Mouse (Mus musculus) liver, embryonic 12.5 days (tissue): ENCODE results near the gene C730034F03Rik. TPM values are rescaled to one million over a fixed set of nuclear protein-coding genes. Genes with fewer than 3 reads are reported as not detected.

Experiments used
- ATAC-seq: fragments of 200-750 bp; cut with Nextera tagmentation; 2 replicates; pipeline ENCODE4 v1.8.0; 2017; ENCODE audit warnings: moderate number of reproducible peaks, mild to moderate bottlenecking, moderate library complexity
- H3K27ac ChIP-seq: fragments of 300-500 bp; sonication (generic); 2 replicates; pipeline ENCODE4 v1.5.1; 2016; ENCODE audit warnings: mild to moderate bottlenecking
- H3K27me3 ChIP-seq: fragments of 300-500 bp; sonication (generic); replicated peaks from 2 replicates; pipeline ENCODE4 v1.6.1; 2016; ENCODE audit warnings: mild to moderate bottlenecking, moderate library complexity
- H3K36me3 ChIP-seq: fragments of 300-500 bp; sonication (generic); 2 replicates; pipeline ENCODE4 v1.6.1; 2016; ENCODE audit warnings: mild to moderate bottlenecking, moderate library complexity
- H3K4me1 ChIP-seq: fragments of 300-500 bp; sonication (generic); 2 replicates; pipeline ENCODE4 v1.6.1; 2016
- H3K4me2 ChIP-seq: fragments of 300-500 bp; sonication (generic); 2 replicates; pipeline ENCODE4 v1.6.1; 2016; ENCODE audit warnings: mild to moderate bottlenecking, moderate library complexity
- H3K4me3 ChIP-seq: fragments of 300-500 bp; sonication (generic); 2 replicates; pipeline ENCODE4 v1.5.1; 2016; ENCODE audit warnings: mild to moderate bottlenecking, moderate library complexity
- H3K9ac ChIP-seq: fragments of 300-500 bp; sonication (generic); 2 replicates; pipeline ENCODE4 v1.6.1; 2016; ENCODE audit warnings: mild to moderate bottlenecking, moderate library complexity
- H3K9me3 ChIP-seq: fragments of 300-500 bp; sonication (generic); replicated peaks from 2 replicates; pipeline ENCODE4 v1.6.1; 2016; ENCODE audit warnings: mild to moderate bottlenecking, moderate library complexity
- WGBS: fragments of 180-500 bp; shearing (Covaris S2); methylation state at CpG from one replicate; pipeline ENCODE4 v1.1.7; 2016; ENCODE audit not compliant: insufficient replicate concordance; 5-methylcytosine and 5-hydroxymethylcytosine counted together
- polyA plus RNA-seq: library from polyadenylated mRNA; unstranded; fragments of >200 nt; fragmentation: Nextera tagmentation; extraction: Ambion mirVana; gene quantifications from 2 replicates; pipeline ENCODE4 v1.2.1, GENCODE M21; 2016

The C730034F03Rik gene
- polyA plus RNA-seq, 1 experiment from 2014 or later, result 2.3 TPM

DNA sequence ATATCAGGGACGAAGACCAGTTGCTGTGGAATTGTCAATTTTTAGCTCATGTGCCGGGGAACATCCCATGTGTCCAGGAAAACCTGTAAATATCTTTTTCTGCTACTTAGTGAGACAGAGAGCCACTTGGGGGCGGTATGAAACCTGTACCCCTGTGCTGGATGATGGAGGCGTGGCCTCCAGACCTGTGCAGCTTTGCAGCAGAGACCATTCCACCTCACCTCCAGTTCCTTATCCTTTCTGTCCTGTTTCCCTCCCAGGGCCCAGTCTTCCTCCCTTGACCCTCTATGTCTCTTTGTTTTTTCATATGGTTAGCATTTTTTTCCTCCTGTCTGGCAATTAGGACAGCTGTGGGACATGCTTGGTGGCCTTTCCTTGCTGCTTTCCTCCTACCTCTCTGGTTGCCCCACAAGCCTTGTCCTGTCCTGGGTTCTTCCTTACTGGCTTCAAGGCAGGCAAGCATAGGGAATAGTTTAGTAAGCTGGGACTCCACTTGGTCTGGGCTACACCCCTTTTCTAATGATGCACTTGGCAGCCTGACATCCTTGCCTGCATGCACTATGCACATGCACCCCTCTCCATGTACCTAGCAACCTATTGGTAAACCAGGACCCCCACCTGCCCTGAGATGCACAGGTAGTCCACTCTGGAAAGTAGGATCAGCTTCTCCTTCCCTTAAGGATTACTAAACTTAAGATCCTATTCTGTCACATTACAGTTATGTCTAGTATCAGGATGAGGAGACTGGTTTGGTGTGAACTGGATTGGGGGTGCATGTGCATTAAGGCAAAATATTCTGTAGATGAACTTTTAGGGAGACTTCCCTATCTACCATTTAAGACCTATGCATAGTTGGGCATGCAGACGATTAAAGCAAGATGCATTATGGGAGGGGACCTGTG is 34.2 kb downstream of the C730034F03Rik start:
- whole genome bisulfite sequencing, result 38% methylated on average over 5 of the region's 5 CpGs
- Histone ChIP-seq H3K4me1 (no peaks in the 10 kb centered on the region), H3K36me3 (no peaks in the 10 kb centered on the region), H3K27ac (no peak overlapping the region), H3K27me3 (peaks cover 21% of the 10 kb centered on the region), H3K4me3 (no peak overlapping the region), H3K9me3 (no peaks in the 10 kb centered on the region), H3K9ac (no peak overlapping the region), H3K4me2 (no peak overlapping the region)
- no peak for ATAC-seq

DNA sequence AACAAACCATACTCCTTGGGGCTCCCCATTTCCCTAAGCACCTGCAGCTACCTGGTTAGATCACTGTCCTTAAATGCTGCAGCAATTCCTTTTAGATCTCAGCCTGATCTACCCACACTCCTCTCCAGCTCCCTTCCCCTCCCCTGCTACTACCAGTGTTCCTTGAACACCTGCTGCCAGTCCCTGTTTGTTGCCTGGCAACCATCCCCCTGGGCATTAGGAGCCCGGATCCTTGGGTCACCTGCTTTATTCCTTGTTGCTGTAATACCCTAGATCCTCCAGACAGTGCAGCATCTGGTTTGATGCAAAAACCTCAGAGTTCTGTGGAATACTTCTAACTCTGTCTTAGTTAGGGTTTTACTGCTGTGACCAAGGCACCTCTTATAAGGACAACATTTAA is 35.7 kb downstream of the C730034F03Rik start:
- no peaks in the 10 kb centered on the region for H3K4me1 ChIP-seq
- no peak overlapping the region for H3K4me2 ChIP-seq
- no peak overlapping the region for H3K27ac ChIP-seq
- no peak overlapping the region for H3K9ac ChIP-seq
- no peaks in the 10 kb centered on the region for H3K9me3 ChIP-seq
- H3K36me3 ChIP-seq, result no peaks in the 10 kb centered on the region
- peaks cover 9% of the 10 kb centered on the region; the same call in 1 of the 2 replicates for H3K27me3 ChIP-seq
- ATAC-seq, result no peak
- WGBS, result 38% methylated on average over 1 of the region's 1 CpGs
- no peak overlapping the region for H3K4me3 ChIP-seq

GRCm38 (mm10) chr15:89468577-89468976 is 39.2 kb downstream of the C730034F03Rik start:
- Histone ChIP-seq H3K4me1 (no peaks in the 10 kb centered on the region), H3K4me2 (no peak overlapping the region), H3K27ac (no peak overlapping the region), H3K27me3 (no peaks in the 10 kb centered on the region), H3K9me3 (no peaks in the 10 kb centered on the region), H3K9ac (no peak overlapping the region), H3K4me3 (no peak overlapping the region), H3K36me3 (peaks cover 4% of the 10 kb centered on the region; the same call in 1 of the 2 replicates)
- 21% methylated on average over 2 of the region's 2 CpGs for WGBS
- no peak for ATAC-seq

DNA sequence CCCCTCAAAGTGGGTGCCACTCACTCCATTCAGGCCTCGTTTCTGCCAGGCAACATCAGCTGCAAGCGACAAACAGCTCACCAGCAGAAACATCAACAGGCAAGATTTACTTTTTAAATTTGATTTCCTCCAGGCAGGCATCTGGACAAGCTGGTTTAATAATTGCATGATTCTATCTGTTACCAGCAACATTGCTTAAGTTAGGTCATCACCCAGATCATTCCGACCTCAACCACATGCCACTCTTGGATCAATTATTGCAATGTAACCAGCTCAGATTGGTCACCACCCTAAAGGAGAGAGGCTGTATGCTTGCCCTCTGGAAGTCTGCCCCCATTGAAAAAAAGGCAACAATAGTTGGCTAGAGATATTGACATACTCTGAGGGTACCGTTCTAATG is 42.1 kb downstream of the C730034F03Rik start:
- Histone ChIP-seq H3K4me2 (no peak overlapping the region), H3K4me1 (peaks cover 14% of the 10 kb centered on the region), H3K36me3 (peaks cover 5% of the 10 kb centered on the region; the same call in 1 of the 2 replicates), H3K9me3 (no peaks in the 10 kb centered on the region), H3K9ac (no peak overlapping the region), H3K27me3 (no peaks in the 10 kb centered on the region), H3K4me3 (no peak overlapping the region), H3K27ac (no peak overlapping the region)
- ATAC-seq, result no peak
- WGBS, result 78% methylated on average over 4 of the region's 4 CpGs

DNA sequence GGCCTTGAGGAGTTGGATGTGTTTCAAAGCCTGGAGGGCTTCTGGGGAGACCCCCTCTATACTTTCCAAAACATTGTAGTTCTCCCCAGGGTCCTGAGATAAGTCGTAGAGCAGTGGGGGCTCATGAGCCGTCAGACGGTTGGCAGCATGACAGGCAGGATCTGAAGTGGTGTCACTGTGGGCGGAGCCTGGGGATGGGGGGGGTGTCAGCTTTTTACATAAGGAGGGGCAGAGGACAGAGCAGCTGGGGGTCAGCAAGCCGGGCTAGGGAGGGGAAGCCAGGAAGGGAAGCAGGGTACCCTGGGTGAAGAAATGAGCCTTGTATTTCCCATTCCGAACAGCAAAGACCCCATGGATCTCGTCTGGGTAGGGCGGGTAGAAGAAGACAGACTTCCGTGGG is 44.0 kb downstream of the C730034F03Rik start:
- WGBS, result 76% methylated on average over 9 of the region's 9 CpGs
- H3K4me2 ChIP-seq, result no peak overlapping the region
- no peak overlapping the region for H3K27ac ChIP-seq
- peaks cover 5% of the 10 kb centered on the region; the same call in 1 of the 2 replicates for H3K36me3 ChIP-seq
- no peak overlapping the region for H3K4me3 ChIP-seq
- H3K9me3 ChIP-seq, result no peaks in the 10 kb centered on the region
- no peak for ATAC-seq
- no peaks in the 10 kb centered on the region for H3K27me3 ChIP-seq
- H3K9ac ChIP-seq, result no peak overlapping the region
- peaks cover 31% of the 10 kb centered on the region for H3K4me1 ChIP-seq

DNA sequence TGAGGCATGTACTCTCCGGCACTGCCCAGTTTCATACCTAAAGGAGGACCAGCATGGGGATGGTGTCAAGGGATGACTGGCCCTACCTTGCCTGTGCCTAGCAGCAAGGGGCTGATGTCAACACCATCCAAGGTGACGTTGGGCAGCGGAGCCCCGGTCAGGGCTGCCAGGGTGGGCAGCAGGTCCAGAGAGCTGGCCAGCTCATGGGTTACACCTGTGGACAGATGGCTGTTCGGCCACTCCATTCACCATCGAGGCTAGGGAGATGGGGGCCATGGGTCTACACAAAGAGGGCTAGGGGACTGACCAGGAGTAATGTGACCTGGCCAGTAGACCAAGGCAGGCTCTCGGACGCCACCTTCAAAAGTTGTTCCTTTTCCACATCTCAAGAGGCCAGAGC is 44.5 kb downstream of the C730034F03Rik start:
- WGBS, result 90% methylated on average over 8 of the region's 8 CpGs
- H3K4me1 ChIP-seq, result peaks cover 31% of the 10 kb centered on the region
- peaks cover 5% of the 10 kb centered on the region; the same call in 1 of the 2 replicates for H3K36me3 ChIP-seq
- no peak overlapping the region for H3K4me3 ChIP-seq
- no peak for ATAC-seq
- H3K4me2 ChIP-seq, result no peak overlapping the region
- no peaks in the 10 kb centered on the region for H3K9me3 ChIP-seq
- no peaks in the 10 kb centered on the region for H3K27me3 ChIP-seq
- no peak overlapping the region for H3K27ac ChIP-seq
- no peak overlapping the region for H3K9ac ChIP-seq

DNA sequence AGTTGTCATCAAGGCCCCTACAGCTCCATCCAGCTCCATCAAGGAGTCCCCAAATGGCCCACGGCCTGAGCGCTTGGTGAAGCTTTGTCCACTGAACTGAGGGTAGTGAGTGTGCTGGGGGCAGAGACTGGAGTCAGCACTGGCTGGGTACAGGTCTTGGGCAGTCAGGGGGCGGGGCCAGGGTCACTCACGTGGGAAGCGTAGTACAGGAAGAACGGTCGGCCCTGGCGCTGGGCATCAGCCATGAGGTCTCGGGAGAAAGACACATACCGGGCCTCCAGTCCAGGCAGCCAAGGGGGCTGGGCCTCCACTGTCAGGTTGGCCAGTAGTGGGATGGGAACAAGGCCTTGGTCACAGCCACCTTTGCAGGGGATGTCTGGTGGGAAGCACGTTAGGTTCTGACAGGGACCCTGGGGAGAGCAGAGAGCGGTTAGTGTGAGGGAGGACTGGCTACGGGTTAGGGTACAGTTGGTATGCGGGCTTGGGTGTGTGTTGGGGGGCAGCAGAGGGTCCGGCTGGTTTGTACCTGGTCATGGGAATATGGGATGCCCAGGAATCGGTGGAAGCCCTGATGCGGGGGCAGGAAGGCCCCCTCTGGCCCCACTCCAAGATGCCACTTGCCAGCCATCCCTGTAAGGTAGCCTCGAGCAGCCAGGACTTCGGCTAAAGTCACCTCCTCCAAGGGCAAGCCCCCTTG is 45.4 kb downstream of the C730034F03Rik start:
- peak overlapping the region; percentile 83 for H3K4me2 ChIP-seq
- ATAC-seq, result no peak

GRCm38 (mm10) chr15:89475293-89475600 is 45.9 kb downstream of the C730034F03Rik start:
- H3K27ac ChIP-seq, result no peak overlapping the region
- ATAC-seq, result no peak
- no peak overlapping the region for H3K9ac ChIP-seq

More for the DNA sequence above, 45.4 kb downstream of the C730034F03Rik start:
- WGBS, result 83% methylated on average over 19 of the region's 19 CpGs
- Histone ChIP-seq H3K36me3 (peaks cover 5% of the 10 kb centered on the region; the same call in 1 of the 2 replicates), H3K27me3 (no peaks in the 10 kb centered on the region), H3K4me1 (peaks cover 31% of the 10 kb centered on the region), H3K27ac (no peak overlapping the region), H3K9ac (no peak overlapping the region), H3K4me3 (peak overlapping the region; percentile 62; the same call in 1 of the 2 replicates), H3K9me3 (no peaks in the 10 kb centered on the region)

GRCm38 (mm10) chr15:89475611-89476474 is 46.5 kb downstream of the C730034F03Rik start:
- peaks cover 31% of the 10 kb centered on the region for H3K4me1 ChIP-seq
- peak overlapping the region; percentile 83 for H3K4me2 ChIP-seq
- peak overlapping the region; percentile 62 for H3K4me3 ChIP-seq
- H3K9ac ChIP-seq, result peak overlapping the region; percentile 67
- H3K27me3 ChIP-seq, result no peaks in the 10 kb centered on the region
- peak; percentile 98 for ATAC-seq
- H3K9me3 ChIP-seq, result no peaks in the 10 kb centered on the region
- peaks cover 5% of the 10 kb centered on the region; the same call in 1 of the 2 replicates for H3K36me3 ChIP-seq
- peak overlapping the region; percentile 59; the same call in 1 of the 2 replicates for H3K27ac ChIP-seq
- 8% methylated on average over 44 of the region's 44 CpGs for WGBS

More at GRCm38 (mm10) chr15:89475293-89475600, 45.9 kb downstream of the C730034F03Rik start:
- Histone ChIP-seq H3K4me3 (peak overlapping the region; percentile 62), H3K27me3 (no peaks in the 10 kb centered on the region), H3K9me3 (no peaks in the 10 kb centered on the region), H3K4me2 (peak overlapping the region; percentile 83), H3K4me1 (peaks cover 31% of the 10 kb centered on the region), H3K36me3 (peaks cover 5% of the 10 kb centered on the region; the same call in 1 of the 2 replicates)
- 40% methylated on average over 7 of the region's 7 CpGs for WGBS

- Histone ChIP-seq H3K4me2 (peak overlapping the region; percentile 83), H3K27ac (peak overlapping the region; percentile 59; the same call in 1 of the 2 replicates), H3K27me3 (no peaks in the 10 kb centered on the region), H3K4me3 (peak overlapping the region; percentile 62), H3K36me3 (peaks cover 5% of the 10 kb centered on the region; the same call in 1 of the 2 replicates), H3K9me3 (no peaks in the 10 kb centered on the region), H3K9ac (peak overlapping the region; percentile 67), H3K4me1 (peaks cover 31% of the 10 kb centered on the region)
- 2% methylated on average over 5 of the region's 5 CpGs for WGBS
- no peak for ATAC-seq
These were observed 47.1 kb downstream of the C730034F03Rik start for GRCm38 (mm10) chr15:89476475-89476815.

DNA sequence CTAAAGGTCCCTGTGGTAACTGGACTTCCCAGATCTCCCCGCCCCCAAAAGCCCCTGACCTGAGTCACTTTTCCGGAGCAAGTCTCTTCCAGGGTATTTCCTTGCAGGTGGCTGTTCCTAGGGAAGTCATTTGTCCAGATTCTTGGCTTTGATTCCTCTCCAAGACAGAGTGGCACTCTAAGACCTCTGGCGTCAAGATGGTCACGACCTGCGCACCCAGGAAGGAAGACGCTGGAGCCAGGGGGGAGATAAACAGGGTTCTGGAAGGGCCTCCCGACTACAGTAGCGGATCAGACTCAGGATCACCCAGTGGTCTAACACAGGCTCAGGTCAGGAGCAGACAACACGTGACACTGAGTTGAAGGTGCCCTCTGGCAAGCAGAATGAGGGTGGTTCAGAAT is 47.7 kb downstream of the C730034F03Rik start, which contains the start of gene Arsa:
TSS of gene Arsa (minus strand) at position 335 of the 401 bp plus-strand sequence.
- Histone ChIP-seq H3K4me2 (peak within 1 kb of the TSS; percentile 83), H3K9ac (peak within 1 kb of the TSS; percentile 67), H3K4me3 (peak within 1 kb of the TSS; percentile 62), H3K27ac (peak within 1 kb of the TSS; percentile 59; the same call in 1 of the 2 replicates), H3K9me3 (no peaks in the 10 kb centered on the region), H3K27me3 (no peaks in the 10 kb centered on the region), H3K4me1 (peaks cover 31% of the 10 kb centered on the region), H3K36me3 (peaks cover 5% of the 10 kb centered on the region; the same call in 1 of the 2 replicates)
- no peak for ATAC-seq
- WGBS, result 23% methylated on average over 9 of the region's 9 CpGs
